Mouse (Mus musculus): ENCODE measurements around the gene Fyb.

The Fyb gene

DNA sequence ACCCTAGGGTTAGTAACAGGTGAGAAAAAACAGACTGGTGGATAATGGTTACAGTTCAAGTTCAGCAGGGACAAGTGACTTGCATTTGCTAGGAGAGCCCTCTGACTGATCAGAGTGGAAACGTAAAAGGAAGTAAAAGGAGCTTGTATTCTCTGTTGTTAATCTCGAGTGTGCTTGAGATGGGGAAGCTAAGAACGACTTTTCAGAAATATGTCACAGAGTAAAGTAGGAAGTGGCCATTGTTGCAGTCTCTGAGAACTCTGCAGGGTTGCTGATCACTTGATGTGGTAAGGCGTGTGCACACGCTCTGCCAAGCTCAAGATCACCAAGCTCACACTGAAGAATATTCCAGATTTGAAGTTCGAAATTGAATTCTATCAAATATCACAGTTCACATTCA lies 78.7 kb downstream of the Fyb start:
- no peak for DNase-seq

DNA sequence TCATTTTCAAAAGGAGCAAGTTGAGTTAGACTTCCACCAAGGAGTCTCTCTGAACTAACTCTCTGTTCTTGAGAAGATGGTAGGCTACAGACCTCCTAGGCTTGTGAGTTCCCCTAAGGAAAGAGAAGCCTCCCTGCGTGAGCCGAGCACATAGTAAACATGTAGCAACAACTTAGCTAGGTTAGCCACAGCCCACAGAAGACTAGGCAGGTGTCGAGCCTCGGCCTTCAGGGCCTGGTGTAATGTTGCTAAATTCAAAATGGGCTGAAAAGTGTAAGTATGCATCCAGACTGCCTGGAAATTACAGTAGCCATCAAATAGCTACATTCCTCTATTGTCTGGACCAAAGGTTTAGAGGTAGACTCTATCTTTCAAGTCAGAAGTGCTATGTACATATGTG lies 79.3 kb downstream of the Fyb start:
- DNase-seq: no peak

DNA sequence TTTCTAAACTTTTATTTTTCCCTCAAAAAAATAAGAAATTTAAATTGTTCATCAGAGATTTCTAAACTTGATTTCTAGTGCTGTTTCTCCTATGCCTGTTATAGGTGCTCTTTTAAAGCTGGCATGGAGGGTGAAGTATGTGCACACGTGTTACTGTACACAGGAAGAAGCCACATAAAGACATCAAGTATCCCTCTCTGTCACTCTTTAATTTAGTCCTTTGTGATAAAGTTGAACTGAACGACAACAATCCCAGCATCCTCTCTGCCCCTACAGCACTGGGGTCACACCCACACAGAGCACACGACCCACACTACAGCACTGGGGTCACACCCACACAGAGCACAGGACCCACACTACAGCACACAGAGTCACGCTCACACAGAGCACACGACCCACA lies 88.0 kb downstream of the Fyb start:
- no peak for DNase-seq

DNA sequence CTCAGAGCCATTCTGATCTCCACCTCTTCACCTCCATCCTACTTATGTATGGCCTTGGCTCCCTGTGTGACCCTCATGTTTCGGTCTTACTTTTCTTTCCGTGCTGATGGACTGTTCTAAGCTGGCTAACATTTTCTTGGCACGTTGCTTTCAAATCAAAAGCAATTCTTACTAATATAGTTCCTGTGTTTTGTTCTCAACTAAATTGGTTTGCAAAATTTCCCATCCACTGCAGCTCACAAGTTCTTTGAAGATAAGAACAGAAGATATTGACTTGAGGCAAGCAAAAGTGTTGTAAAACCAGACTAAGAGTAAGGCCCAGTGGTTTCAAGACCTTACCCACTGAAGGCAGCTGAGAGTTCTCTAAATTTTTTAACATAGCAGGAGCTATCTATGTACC lies 90.2 kb downstream of the Fyb start:
- DNase-seq: no peak

DNA sequence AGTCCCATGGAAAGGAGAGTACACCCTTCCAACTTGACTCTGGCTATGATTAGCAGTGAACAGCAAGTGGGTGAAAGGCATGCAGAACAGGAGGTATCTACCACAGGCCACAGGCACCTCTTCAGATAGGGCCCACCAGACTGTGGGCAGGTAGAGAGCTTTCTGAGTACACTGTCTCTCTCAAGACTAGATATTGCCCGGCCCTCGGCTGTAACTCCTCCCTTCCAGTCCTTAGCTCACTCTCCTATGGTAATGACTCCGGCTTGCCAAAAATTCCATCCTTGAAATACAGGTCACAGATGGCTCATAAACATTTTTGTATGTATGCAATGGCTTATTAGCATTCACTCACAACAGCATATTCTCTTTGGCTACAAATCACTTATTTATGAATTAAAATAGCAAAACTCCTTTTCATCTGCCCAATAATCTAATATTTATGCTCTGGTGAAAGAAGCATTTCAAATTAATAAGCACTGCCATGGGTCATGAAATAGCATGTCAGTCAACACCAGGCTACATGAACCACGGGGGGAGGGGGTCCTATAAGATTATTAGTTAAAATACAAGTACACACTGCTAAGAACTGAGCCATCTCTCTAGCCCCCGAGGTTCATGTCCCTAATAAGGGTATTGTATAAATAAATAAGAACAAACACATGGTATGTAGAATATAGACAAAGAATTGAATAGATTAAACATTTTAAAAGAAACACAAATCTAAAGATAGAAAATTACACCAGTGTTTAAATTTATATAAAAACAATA lies 93.9 kb downstream of the Fyb start:
- DNase-seq: no peak

DNA sequence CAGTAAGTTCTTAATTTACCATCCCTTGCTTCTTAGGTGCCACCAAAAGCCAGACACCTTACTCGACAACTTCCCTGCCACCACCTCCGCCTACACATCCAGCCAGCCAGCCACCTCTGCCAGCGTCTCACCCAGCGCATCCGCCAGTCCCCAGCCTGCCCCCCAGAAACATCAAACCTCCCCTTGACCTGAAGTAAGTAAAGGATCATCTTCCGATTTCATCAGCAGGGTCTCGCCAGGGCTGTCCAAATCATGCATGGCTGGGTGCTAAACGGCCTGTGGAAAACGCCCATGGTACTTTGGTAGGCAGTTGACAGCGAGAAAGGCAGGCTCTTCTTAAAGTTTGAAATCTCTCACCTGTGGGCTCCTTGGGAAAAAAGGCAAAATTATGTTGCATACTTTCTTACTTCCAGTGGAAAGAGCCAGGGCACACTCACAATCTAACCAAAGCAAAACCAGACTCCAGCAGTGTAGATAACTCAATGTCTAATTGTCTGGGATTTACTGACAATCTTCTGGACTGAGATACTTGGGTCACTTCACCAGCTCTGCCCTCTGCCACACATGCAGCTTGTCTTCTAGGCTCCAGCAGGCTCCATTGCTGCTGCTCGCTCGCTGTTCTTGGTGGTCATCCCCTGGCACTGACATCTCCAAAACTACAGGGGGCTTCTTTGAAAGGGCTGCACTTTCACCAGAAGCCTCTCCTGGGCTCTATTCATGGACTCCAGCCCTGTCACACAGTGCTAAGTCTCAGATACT lies 97.1 kb downstream of the Fyb start:
- DNase-seq: no peak

DNA sequence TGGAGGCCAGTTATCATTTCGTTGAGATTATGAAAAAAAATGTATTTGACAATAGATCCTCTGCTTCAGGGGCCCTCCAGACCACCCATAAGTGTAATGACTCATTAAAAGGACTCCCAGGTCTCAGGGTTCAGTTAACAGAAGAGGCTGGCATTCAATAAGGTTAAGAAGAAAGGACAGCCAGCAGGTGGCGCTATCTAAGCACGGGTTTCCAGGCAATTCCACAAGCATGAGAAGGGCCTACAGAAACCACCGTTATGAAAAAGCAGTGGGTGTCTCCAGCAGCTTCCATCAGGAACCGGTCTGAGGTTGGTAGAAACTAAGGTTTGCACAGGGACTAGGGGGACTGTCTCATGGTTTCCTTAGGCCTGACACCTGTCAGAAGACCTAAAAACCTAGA lies 99.9 kb downstream of the Fyb start:
- peak; percentile 89 for DNase-seq

DNA sequence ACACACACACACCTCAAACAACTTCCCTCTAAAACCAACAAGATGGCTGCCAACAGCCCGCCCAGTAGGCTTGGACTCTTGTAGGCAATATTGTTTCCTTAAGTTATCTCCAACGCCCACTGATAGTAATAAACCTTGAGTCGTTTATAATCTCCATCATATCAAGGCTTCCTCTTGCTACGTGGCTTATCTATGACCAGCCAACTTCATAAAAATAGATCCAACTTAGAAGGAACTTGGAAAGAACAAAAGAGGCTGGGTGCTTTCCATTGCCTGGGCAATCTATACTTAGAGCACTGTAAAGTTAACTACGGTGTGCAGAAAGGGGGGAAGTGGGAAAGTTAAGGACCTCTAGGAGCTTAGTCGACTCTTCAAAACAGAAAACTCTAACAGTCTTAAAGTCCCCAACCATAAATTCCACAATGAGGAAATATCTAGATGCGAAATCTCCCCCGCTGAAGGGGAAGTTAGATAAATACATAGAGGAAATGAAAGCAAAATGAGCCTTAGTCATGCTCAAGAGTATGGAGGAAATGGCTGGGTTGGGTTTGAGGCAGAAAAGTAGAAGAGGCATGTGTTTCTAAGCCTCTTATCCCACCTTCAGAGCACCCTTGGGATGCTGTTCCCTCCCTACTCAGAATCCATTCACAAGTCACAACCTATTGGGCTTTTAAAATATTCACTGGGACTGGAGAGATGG lies 101.0 kb downstream of the Fyb start:
- DNase-seq: no peak

DNA sequence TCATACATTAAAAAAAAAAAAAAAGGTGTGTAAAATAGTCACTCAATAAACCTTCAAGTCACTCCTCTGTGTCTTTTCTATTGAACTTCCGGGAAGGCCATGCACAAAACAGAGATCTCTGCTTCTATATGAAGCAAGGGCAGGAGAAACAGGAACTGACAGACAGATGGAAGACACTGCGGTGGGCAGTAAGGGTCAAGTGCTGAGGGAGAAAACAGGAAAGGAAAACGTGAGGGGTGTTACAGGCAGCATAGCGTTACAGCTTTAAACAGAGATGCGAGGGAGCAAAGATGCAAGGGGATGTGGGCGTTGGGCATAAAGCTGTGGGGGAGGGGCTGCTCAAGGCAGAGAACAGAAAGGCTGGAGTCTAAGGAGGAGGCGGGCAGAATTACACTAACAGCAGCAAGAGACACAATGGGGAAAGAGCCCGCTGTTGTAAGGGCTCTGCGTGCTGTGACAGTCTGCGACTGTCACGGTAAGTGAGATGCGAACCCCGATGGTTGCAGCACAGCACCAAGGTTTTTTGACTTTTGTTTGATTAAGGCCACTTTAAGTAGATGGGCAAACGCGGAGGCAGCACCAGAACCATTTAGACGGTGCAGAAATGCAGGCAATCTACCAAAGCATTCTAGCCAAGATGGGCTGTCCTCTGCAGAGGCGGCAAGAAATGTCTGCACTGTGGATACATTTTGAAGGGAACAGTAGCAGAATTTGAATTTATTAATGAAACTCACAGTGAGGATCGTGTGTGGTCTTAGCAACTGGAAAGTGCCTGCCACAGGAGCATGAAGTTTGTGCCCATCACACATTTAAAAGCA lies 101.9 kb downstream of the Fyb start:
- DNase-seq: peak; percentile 12

DNA sequence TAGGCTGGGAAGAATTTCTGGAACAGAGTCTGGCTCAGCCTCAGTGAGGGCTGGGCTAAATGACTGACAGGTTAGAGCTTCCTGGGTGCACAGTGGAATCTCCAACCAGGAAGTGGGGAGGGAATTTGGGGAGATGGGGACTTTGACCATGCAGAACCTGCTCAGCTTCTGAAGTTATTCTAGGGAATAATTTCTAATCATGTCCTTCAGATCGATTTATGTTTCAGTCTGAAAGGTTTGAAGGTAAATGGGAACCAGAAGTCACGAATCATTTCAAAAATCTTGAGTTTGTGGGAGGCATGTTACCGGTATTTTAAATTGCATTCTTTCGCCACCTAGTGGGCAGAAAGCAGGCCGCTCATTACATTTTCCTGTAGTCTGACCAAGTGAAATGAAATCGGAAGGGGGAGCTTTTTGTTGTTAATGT lies 103.0 kb downstream of the Fyb start:
- peak; percentile 70 for DNase-seq

DNA sequence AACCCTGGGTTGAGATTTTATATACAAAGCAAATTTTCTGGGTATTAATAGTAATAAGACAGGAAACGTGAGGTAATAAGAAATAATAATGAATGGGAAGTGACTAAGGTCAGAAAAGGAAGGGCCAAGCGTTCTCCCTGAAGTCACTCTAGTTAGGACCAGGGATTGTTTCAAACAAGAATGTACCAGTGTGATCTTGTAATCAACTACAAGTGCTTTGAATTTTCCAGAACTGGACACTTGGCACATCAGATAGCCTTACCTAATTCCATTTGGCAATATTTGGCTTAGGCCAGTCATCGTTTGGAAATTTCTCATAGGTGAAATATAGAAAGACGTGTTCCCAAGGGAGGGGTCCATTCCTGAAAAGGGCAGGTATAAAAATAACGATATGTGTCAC lies 103.5 kb downstream of the Fyb start:
- DNase-seq: no peak

DNA sequence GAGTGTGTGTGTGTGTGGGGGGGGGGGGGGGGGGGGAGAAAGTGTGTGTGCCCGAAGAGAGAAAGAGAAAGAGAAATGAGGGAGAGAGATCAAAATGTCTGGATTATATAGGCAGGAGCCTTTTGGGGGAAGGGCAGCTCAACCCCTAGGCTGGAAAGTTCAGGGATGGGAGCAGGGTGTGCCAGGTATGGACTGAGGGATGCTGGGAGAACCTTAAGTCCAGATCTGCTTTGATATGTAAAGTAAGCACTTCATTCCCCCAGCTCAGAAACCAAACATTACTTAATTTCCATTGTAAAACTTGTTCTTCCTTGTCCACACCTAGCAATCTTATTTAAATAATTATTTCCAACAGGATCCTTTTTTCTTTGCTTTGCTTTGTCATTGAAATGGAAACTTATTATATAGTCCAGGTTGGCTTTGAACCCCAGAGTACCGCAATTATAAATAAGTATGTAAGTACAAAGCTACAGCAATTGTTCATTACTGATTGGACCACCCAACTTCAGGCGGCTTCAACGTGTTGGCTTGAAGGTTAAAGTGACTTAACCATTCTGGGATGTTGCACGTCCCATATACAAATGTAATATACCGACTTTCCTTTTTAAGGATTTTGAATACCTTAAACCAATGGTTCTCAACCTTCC lies 105.9 kb downstream of the Fyb start:
- no peak for DNase-seq

DNA sequence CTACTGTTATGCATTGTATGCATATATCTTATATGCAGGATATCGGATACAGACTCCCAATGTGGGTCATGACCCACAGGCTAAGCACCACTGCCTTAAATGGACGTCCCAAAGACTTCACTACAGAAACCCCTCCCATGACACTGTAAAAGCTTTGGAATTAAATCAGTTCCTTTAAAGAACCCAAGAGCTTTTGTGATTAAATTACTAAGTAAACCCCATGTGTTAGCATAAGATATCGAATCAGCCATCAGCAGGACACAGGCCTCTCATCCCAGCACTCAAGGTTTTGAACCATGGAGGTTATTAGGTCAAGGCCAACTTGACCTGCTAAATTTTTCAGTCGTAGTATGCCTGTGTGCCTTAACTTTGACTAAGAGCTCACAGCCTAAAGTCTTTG lies 106.5 kb downstream of the Fyb start:
- DNase-seq: no peak

DNA sequence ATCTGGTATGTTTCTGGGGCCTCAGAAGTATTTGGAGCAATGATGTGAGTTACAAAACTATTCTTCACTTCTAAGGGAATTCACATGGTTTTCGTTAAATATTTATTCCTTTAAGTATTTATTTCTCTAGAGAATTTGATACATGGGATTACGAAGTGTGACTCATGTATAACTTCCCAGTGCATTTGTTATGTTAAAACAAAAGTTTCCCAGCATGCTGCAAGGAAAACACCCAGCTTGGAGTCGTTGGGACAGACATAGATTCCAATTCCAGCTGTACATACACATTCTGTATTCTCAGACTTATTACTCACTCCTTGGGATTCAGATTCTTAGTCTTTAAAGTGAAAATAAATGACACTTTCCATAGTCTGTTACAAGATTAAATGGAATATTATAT lies 112.8 kb downstream of the Fyb start:
- DNase-seq: no peak

DNA sequence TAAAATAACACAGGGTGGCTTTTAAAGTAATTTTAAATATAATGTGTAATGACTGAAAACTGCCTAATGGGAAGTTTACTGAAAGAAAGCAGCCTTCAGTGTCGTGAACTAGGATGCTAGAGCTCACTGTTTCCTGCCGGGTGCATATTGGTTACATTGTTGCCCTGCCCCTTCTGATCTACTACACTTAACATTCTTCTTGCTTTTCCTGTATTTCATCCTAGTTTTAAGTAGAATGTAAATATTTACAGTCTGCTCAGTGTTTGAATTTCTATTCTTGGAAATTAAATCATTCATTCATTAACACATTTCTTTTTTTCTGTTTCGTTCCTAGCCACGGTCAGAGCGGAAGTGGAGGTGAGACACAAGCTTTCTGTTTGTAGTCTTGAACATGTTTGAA lies 119.6 kb downstream of the Fyb start:
- DNase-seq: no peak

DNA sequence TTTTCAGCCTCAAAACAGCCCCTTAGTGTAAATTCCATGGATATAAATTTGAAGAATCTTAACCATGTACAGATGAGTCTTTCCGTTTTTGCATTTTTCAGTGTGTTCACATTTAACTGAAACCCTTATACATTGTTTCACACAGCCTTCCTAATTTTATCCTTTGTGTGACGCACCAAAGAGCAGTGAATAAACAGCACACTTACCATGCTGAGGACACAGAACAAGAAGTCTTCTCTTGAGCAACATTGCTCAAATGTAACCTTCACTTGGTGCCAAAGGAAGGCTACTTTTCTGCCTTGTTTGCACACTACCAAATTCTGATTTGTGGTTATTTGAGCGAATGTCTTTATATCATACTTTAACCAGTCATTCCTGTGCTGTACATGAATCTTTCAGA lies 122.8 kb downstream of the Fyb start:
- DNase-seq: no peak

DNA sequence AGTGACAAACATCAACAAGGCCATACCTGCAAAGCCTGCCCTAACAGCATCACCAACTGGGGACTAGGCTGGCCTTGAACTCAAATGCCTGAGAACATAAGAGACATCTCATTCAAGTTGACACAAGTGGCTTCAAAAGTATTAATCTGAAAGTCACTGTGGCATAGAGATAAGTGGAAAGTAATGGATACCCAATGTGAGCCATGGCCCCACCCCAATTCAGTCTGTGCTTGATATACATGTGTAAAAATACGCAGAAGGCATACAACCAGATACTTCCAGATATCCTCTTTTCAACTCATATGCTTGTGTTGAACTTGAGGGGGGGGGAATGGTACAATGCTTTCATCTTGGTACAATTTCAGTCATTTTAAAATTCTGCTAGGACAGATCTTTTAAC lies 124.4 kb downstream of the Fyb start:
- DNase-seq: no peak

DNA sequence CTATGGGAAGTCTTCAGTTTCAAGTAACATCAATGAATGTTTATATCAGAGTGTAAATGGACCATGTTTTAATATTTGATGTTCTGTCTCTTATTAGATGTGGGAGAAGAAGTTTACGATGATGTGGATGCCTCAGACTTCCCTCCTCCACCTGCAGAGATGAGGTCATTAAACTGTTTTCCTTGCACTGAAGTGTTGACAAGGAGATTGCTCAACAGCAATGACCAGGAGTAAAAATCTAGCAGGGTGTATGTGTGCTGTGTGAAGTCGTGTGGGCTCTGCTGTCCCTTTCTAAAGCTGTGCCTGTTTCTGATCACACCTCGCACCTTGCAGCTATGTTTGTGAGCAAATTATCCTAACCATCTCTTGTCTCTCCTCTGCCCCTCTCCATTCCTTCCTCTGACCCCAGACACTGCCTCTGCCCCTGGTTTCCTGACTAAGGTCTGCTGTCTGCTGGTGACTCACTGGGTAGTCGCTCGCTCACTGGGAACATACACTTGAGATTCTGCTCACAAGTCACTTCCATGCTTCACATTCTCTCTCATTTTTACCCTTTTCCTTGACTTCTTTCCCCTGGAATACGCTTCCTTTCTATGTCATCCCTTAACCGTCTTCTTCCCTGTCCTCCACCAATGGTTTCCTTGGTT lies 126.2 kb downstream of the Fyb start:
- no peak for DNase-seq

DNA sequence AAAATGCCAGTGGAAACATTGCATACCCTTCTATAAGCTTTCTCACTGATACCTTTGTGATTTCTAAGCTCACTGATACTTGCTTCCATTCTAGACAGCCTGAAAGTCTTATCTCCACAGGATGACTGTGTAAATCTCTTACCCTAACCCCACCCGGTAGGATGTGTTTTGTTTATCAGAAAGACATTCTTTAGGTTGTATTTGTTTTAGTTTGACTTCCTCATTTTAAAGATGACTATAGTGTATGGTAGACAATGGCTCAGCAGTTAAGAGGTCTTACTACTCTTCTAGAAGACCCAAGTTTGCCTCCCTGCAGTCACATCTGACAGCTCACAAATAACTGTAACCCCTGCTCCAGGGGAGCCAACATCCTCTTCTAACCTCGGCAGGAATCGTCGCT lies 130.4 kb downstream of the Fyb start:
- no peak for DNase-seq

DNA sequence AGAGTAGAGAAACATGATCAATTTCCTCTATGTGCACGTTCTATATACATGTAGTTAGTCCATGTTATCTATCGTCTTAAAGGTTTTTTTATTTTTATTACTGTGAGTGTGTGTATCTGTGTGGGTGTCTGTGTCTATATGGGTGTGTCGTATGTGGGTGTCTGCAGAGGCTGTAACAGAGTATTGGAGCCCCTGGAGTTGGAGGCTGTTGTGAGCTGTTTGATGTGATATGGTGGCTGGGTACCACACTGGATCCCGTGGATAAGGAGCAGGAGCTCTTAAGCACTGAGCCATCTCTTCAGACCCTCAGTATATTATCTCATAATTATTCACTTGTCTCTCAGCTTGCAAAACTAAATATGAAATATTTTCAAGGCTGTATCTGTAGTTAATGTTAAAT lies 135.4 kb downstream of the Fyb start:
- DNase-seq: no peak

DNA sequence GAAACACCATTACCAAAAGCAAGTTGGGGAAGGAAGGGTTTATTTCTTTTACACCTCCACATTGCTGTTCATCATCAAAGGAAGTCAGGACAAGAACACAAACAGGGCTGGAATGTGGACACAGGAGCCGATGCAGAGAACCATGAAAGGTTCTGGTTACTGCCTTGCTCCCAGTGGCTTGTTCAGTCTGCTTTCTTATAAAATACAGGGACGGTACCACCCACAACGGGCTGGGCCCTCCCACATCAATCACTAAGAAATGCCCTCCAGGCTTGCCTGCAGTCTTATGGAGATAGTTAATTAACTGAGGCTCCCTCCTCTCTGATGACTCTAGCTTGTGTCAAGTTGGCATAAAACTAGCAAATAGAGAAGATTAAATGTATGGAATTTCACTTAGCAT lies 139.3 kb downstream of the Fyb start:
- DNase-seq: no peak

DNA sequence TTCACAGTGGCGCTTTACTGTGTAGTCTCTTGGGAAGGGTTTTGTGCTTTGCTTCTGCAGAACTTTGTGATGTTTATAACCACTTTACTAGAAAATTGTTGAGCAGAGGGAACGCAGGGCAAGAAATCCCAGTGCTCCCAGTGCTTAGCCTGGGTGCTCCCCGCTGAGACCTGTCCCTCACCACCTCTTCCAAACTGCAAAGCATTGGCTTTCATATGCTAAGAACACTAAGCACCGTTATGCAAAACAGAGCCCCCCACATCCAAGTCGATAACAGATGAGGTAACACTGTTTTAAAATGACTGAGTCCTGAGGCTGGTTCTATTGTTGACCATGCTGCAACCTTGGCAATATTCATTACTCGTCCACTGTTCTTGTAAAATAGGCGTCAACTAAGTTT lies 141.3 kb downstream of the Fyb start:
- DNase-seq: no peak

Measured in lung, postnatal 10 days (tissue).